Mouse (Mus musculus): ENCODE results near the gene Eif2d. TPM values are rescaled to one million over a fixed set of nuclear protein-coding genes. Genes with fewer than 3 reads are reported as not detected.
"Not testable (repeated sequence)": the region's sequence is repeated elsewhere in the genome, so short reads cannot be mapped to it uniquely, and the experiment has no call there.

Eif2d gene
- polyA plus RNA-seq, 1 experiment from 2014 or later: 66.6 TPM

- 85% methylated on average over 3 of the region's 3 CpGs for WGBS
- not testable (repeated sequence) for H3K4me3 ChIP-seq; H3K9ac ChIP-seq; H3K4me2 ChIP-seq (replicated peaks); ATAC-seq (ENCODE audit: insufficient number of reproducible peaks, insufficient read depth, low FRiP score, low TSS enrichment); H3K27ac ChIP-seq; H3K36me3 ChIP-seq; H3K4me1 ChIP-seq; H3K9me3 ChIP-seq; H3K27me3 ChIP-seq
Measured at GRCm38 (mm10) chr1:131145222-131145621, 7.8 kb upstream of the Eif2d start.

GRCm38 (mm10) chr1:131146181-131146614 is 6.8 kb upstream of the Eif2d start:
- Histone ChIP-seq H3K4me2 (replicated peaks) (no peak overlapping the region), H3K9ac (no peak overlapping the region), H3K4me3 (no peak overlapping the region), H3K27me3 (no peaks in the 10 kb centered on the region), H3K36me3 (no peaks in the 10 kb centered on the region), H3K9me3 (no peaks in the 10 kb centered on the region), H3K4me1 (no peaks in the 10 kb centered on the region), H3K27ac (no peak overlapping the region)
- ATAC-seq (ENCODE audit: insufficient number of reproducible peaks, insufficient read depth, low FRiP score, low TSS enrichment): no peak
- 87% methylated on average over 3 of the region's 3 CpGs for WGBS

- no peak overlapping the region for H3K27ac ChIP-seq
- 42% methylated on average over 1 of the region's 1 CpGs for WGBS
- no peak for ATAC-seq (ENCODE audit: insufficient number of reproducible peaks, insufficient read depth, low FRiP score, low TSS enrichment)
Measured at GRCm38 (mm10) chr1:131149496-131149895, 3.5 kb upstream of the Eif2d start.

GRCm38 (mm10) chr1:131155456-131155855 is 2.5 kb downstream of the Eif2d start:
- no peaks in the 10 kb centered on the region for H3K27me3 ChIP-seq
- no peak for ATAC-seq (ENCODE audit: insufficient number of reproducible peaks, insufficient read depth, low FRiP score, low TSS enrichment)
- no peak overlapping the region for H3K27ac ChIP-seq
- 55% methylated on average over 2 of the region's 2 CpGs for WGBS
- H3K9me3 ChIP-seq: no peaks in the 10 kb centered on the region
- no peak overlapping the region for H3K4me3 ChIP-seq
- H3K36me3 ChIP-seq: peaks cover 17% of the 10 kb centered on the region
- peaks cover 10% of the 10 kb centered on the region for H3K4me1 ChIP-seq
- H3K9ac ChIP-seq: no peak overlapping the region
- H3K4me2 ChIP-seq (replicated peaks): no peak overlapping the region

More at GRCm38 (mm10) chr1:131149496-131149895, 3.5 kb upstream of the Eif2d start:
- Histone ChIP-seq H3K4me1 (peaks cover 9% of the 10 kb centered on the region), H3K4me3 (no peak overlapping the region), H3K9ac (no peak overlapping the region), H3K9me3 (no peaks in the 10 kb centered on the region), H3K27me3 (no peaks in the 10 kb centered on the region), H3K36me3 (no peaks in the 10 kb centered on the region), H3K4me2 (replicated peaks) (no peak overlapping the region)

GRCm38 (mm10) chr1:131159573-131160327 is 6.8 kb downstream of the Eif2d start:
- H3K27me3 ChIP-seq; H3K9ac ChIP-seq; H3K4me2 ChIP-seq (replicated peaks); H3K4me1 ChIP-seq; H3K27ac ChIP-seq; H3K9me3 ChIP-seq; H3K4me3 ChIP-seq; ATAC-seq (ENCODE audit: insufficient number of reproducible peaks, insufficient read depth, low FRiP score, low TSS enrichment): not testable (repeated sequence)
- peaks cover 56% of the 10 kb centered on the region for H3K36me3 ChIP-seq
- WGBS: 83% methylated on average over 3 of the region's 3 CpGs

- no peak overlapping the region for H3K4me3 ChIP-seq
- no peak overlapping the region for H3K4me2 ChIP-seq (replicated peaks)
- no peak for ATAC-seq (ENCODE audit: insufficient number of reproducible peaks, insufficient read depth, low FRiP score, low TSS enrichment)
- 82% methylated on average over 11 of the region's 11 CpGs for WGBS
- H3K27me3 ChIP-seq: no peaks in the 10 kb centered on the region
- no peaks in the 10 kb centered on the region for H3K9me3 ChIP-seq
- H3K4me1 ChIP-seq: no peaks in the 10 kb centered on the region
- H3K9ac ChIP-seq: no peak overlapping the region
- no peak overlapping the region for H3K27ac ChIP-seq
- peaks cover 66% of the 10 kb centered on the region for H3K36me3 ChIP-seq
Measured at GRCm38 (mm10) chr1:131161091-131161490, 8.1 kb downstream of the Eif2d start.

GRCm38 (mm10) chr1:131164427-131164826 is 11.4 kb downstream of the Eif2d start:
- H3K4me3 ChIP-seq: no peak overlapping the region
- H3K9me3 ChIP-seq: no peaks in the 10 kb centered on the region
- H3K9ac ChIP-seq: no peak overlapping the region
- H3K27me3 ChIP-seq: no peaks in the 10 kb centered on the region
- H3K36me3 ChIP-seq: peaks cover 84% of the 10 kb centered on the region
- no peak overlapping the region for H3K4me2 ChIP-seq (replicated peaks)
- 88% methylated on average over 6 of the region's 6 CpGs for WGBS
- ATAC-seq (ENCODE audit: insufficient number of reproducible peaks, insufficient read depth, low FRiP score, low TSS enrichment): no peak
- H3K27ac ChIP-seq: no peak overlapping the region
- H3K4me1 ChIP-seq: no peaks in the 10 kb centered on the region

GRCm38 (mm10) chr1:131167612-131168011 is 14.6 kb downstream of the Eif2d start:
- Histone ChIP-seq H3K9me3 (no peaks in the 10 kb centered on the region), H3K27me3 (no peaks in the 10 kb centered on the region), H3K9ac (no peak overlapping the region), H3K4me1 (no peaks in the 10 kb centered on the region), H3K4me3 (no peak overlapping the region), H3K27ac (no peak overlapping the region), H3K36me3 (peaks cover 92% of the 10 kb centered on the region), H3K4me2 (replicated peaks) (no peak overlapping the region)
- ATAC-seq (ENCODE audit: insufficient number of reproducible peaks, insufficient read depth, low FRiP score, low TSS enrichment): no peak
- 95% methylated on average over 10 of the region's 10 CpGs for WGBS

GRCm38 (mm10) chr1:131173001-131173400 is 20.0 kb downstream of the Eif2d start:
- H3K4me2 ChIP-seq (replicated peaks): no peak overlapping the region
- H3K27me3 ChIP-seq: no peaks in the 10 kb centered on the region
- H3K4me3 ChIP-seq: no peak overlapping the region
- no peaks in the 10 kb centered on the region for H3K9me3 ChIP-seq
- H3K4me1 ChIP-seq: no peaks in the 10 kb centered on the region
- no peak overlapping the region for H3K27ac ChIP-seq
- WGBS: 84% methylated on average over 7 of the region's 7 CpGs
- ATAC-seq (ENCODE audit: insufficient number of reproducible peaks, insufficient read depth, low FRiP score, low TSS enrichment): no peak
- H3K9ac ChIP-seq: no peak overlapping the region
- peaks cover 89% of the 10 kb centered on the region for H3K36me3 ChIP-seq

GRCm38 (mm10) chr1:131173809-131174208 is 20.8 kb downstream of the Eif2d start:
- Histone ChIP-seq H3K9me3 (no peaks in the 10 kb centered on the region), H3K4me3 (no peak overlapping the region), H3K27ac (no peak overlapping the region), H3K36me3 (peaks cover 81% of the 10 kb centered on the region), H3K9ac (no peak overlapping the region), H3K4me2 (replicated peaks) (no peak overlapping the region), H3K4me1 (no peaks in the 10 kb centered on the region), H3K27me3 (no peaks in the 10 kb centered on the region)
- 88% methylated on average over 6 of the region's 6 CpGs for WGBS
- no peak for ATAC-seq (ENCODE audit: insufficient number of reproducible peaks, insufficient read depth, low FRiP score, low TSS enrichment)

- Histone ChIP-seq H3K27me3 (no peaks in the 10 kb centered on the region), H3K4me2 (replicated peaks) (no peak overlapping the region), H3K27ac (no peak overlapping the region), H3K9me3 (no peaks in the 10 kb centered on the region), H3K9ac (no peak overlapping the region), H3K4me1 (no peaks in the 10 kb centered on the region), H3K4me3 (no peak overlapping the region), H3K36me3 (peaks cover 78% of the 10 kb centered on the region)
- ATAC-seq (ENCODE audit: insufficient number of reproducible peaks, insufficient read depth, low FRiP score, low TSS enrichment): no peak
- 87% methylated on average over 12 of the region's 12 CpGs for WGBS
Measured at GRCm38 (mm10) chr1:131174299-131174861, 21.4 kb downstream of the Eif2d start.

- H3K9me3 ChIP-seq: no peaks in the 10 kb centered on the region
- ATAC-seq (ENCODE audit: insufficient number of reproducible peaks, insufficient read depth, low FRiP score, low TSS enrichment): no peak
- H3K4me2 ChIP-seq (replicated peaks): no peak overlapping the region
- no peak overlapping the region for H3K27ac ChIP-seq
- no peaks in the 10 kb centered on the region for H3K4me1 ChIP-seq
- H3K27me3 ChIP-seq: no peaks in the 10 kb centered on the region
- H3K36me3 ChIP-seq: peaks cover 80% of the 10 kb centered on the region
- no peak overlapping the region for H3K9ac ChIP-seq
- WGBS: 92% methylated on average over 1 of the region's 1 CpGs
- H3K4me3 ChIP-seq: no peak overlapping the region
Measured at GRCm38 (mm10) chr1:131175189-131175588, 22.2 kb downstream of the Eif2d start.
